Mouse (Mus musculus) stomach, embryonic 14.5 days (tissue): ENCODE measurements around the gene Bard1. TPM values are rescaled to one million over a fixed set of nuclear protein-coding genes. Genes with fewer than 3 reads are reported as not detected.

Experiments
- ATAC-seq: fragments of 200-750 bp; cut with Nextera tagmentation; 2 replicates; pipeline ENCODE4 v1.8.0; 2017; ENCODE audit warnings: low read depth, moderate TSS enrichment; ENCODE audit not compliant: insufficient number of reproducible peaks, insufficient read depth, low FRiP score
- H3K27ac ChIP-seq: fragments of 300-500 bp; sonication (generic); 2 replicates; pipeline ENCODE4 v1.5.1; 2014; ENCODE audit warnings: mild to moderate bottlenecking, low read length, moderate library complexity, mixed read lengths
- H3K27me3 ChIP-seq: fragments of 300-500 bp; sonication (generic); 2 replicates; pipeline ENCODE4 v1.6.1; 2014; ENCODE audit warnings: low read length, control low read depth, mixed read lengths; ENCODE audit not compliant: control insufficient read depth, insufficient read depth
- H3K36me3 ChIP-seq: fragments of 300-500 bp; sonication (generic); 2 replicates; pipeline ENCODE4 v1.6.1; 2014; ENCODE audit warnings: mild to moderate bottlenecking, control low read depth, low read length, moderate library complexity, mixed read lengths; ENCODE audit not compliant: control insufficient read depth, insufficient read depth
- H3K4me1 ChIP-seq: fragments of 300-500 bp; sonication (generic); 2 replicates; pipeline ENCODE4 v1.6.1; 2014; ENCODE audit warnings: low read length, control low read depth, mixed read lengths; ENCODE audit not compliant: control insufficient read depth, insufficient read depth
- H3K4me2 ChIP-seq: fragments of 300-500 bp; sonication (generic); replicated peaks from 2 replicates; pipeline ENCODE4 v1.6.1; 2014; ENCODE audit warnings: low read depth, low read length, control low read depth
- H3K4me3 ChIP-seq: fragments of 300-500 bp; sonication (generic); 2 replicates; pipeline ENCODE4 v1.5.1; 2014; ENCODE audit warnings: low read depth, low read length, control low read depth
- H3K9ac ChIP-seq: fragments of 300-500 bp; sonication (generic); replicated peaks from 2 replicates; pipeline ENCODE4 v1.6.1; 2014; ENCODE audit warnings: low read depth, mild to moderate bottlenecking, control low read depth, low read length, moderate library complexity, mixed read lengths
- H3K9me3 ChIP-seq: fragments of 300-500 bp; sonication (generic); 2 replicates; pipeline ENCODE4 v1.6.1; 2016; ENCODE audit warnings: low read depth, low read length, control low read depth; ENCODE audit not compliant: control insufficient read depth
- WGBS: fragments of 180-500 bp; shearing (Covaris S2); extraction: QIAGEN DNeasy Blood & Tissue Kit; methylation state at CpG from one replicate; pipeline ENCODE4 v1.1.7; 2014; 5-methylcytosine and 5-hydroxymethylcytosine counted together
- polyA plus RNA-seq: library from polyadenylated mRNA; unstranded; fragments of >200 nt; fragmentation: Nextera tagmentation; extraction: Ambion mirVana; gene quantifications from 2 replicates; pipeline ENCODE4 v1.2.1, GENCODE M21; 2014

Gene Bard1
- polyA plus RNA-seq, 1 experiment from 2014 or later = 3.4 TPM

GRCm38 (mm10) chr1:71068728-71069304 lies 34.1 kb downstream of the Bard1 start:
- 98% methylated on average over 3 of the region's 3 CpGs for WGBS
- Histone ChIP-seq H3K9me3 (no peaks in the 10 kb centered on the region), H3K36me3 (no peaks in the 10 kb centered on the region), H3K4me3 (no peak overlapping the region), H3K9ac (no peak overlapping the region), H3K27me3 (no peaks in the 10 kb centered on the region), H3K4me1 (no peaks in the 10 kb centered on the region), H3K4me2 (no peak overlapping the region), H3K27ac (no peak overlapping the region)
- ATAC-seq = no peak

- no peak overlapping the region for H3K4me3 ChIP-seq
- no peaks in the 10 kb centered on the region for H3K27me3 ChIP-seq
- H3K9ac ChIP-seq = no peak overlapping the region
- H3K27ac ChIP-seq = no peak overlapping the region
- no peaks in the 10 kb centered on the region for H3K36me3 ChIP-seq
- H3K4me1 ChIP-seq = no peaks in the 10 kb centered on the region
- no peak overlapping the region for H3K4me2 ChIP-seq
- ATAC-seq = no peak
- H3K9me3 ChIP-seq = no peaks in the 10 kb centered on the region
- WGBS = 95% methylated on average over 16 of the region's 16 CpGs
Measured at GRCm38 (mm10) chr1:71063885-71064492, 39.0 kb downstream of the Bard1 start.

GRCm38 (mm10) chr1:71056143-71056542 lies 46.8 kb downstream of the Bard1 start:
- no peaks in the 10 kb centered on the region for H3K4me1 ChIP-seq
- no peaks in the 10 kb centered on the region for H3K27me3 ChIP-seq
- no peak overlapping the region for H3K9ac ChIP-seq
- no peaks in the 10 kb centered on the region for H3K36me3 ChIP-seq
- no peak overlapping the region for H3K27ac ChIP-seq
- H3K4me3 ChIP-seq = no peak overlapping the region
- no peak for ATAC-seq
- 62% methylated on average over 4 of the region's 4 CpGs for WGBS
- no peak overlapping the region for H3K4me2 ChIP-seq
- H3K9me3 ChIP-seq = no peaks in the 10 kb centered on the region

- no peak for ATAC-seq
- Histone ChIP-seq H3K4me2 (no peak overlapping the region), H3K9me3 (no peaks in the 10 kb centered on the region), H3K27ac (no peak overlapping the region), H3K9ac (no peak overlapping the region), H3K4me3 (no peak overlapping the region), H3K36me3 (no peaks in the 10 kb centered on the region), H3K4me1 (no peaks in the 10 kb centered on the region), H3K27me3 (no peaks in the 10 kb centered on the region)
- WGBS = 70% methylated on average over 1 of the region's 1 CpGs
Measured at GRCm38 (mm10) chr1:71055454-71055853, 47.5 kb downstream of the Bard1 start.

GRCm38 (mm10) chr1:71052756-71053155 lies 50.2 kb downstream of the Bard1 start:
- Histone ChIP-seq H3K36me3 (no peaks in the 10 kb centered on the region), H3K9ac (no peak overlapping the region), H3K4me3 (no peak overlapping the region), H3K4me2 (no peak overlapping the region), H3K27ac (no peak overlapping the region), H3K27me3 (no peaks in the 10 kb centered on the region), H3K9me3 (no peaks in the 10 kb centered on the region), H3K4me1 (no peaks in the 10 kb centered on the region)
- ATAC-seq = no peak
- WGBS = 91% methylated on average over 2 of the region's 2 CpGs

GRCm38 (mm10) chr1:71052252-71052651 lies 50.7 kb downstream of the Bard1 start:
- Histone ChIP-seq H3K27ac (no peak overlapping the region), H3K9me3 (no peaks in the 10 kb centered on the region), H3K4me3 (no peak overlapping the region), H3K4me1 (no peaks in the 10 kb centered on the region), H3K27me3 (no peaks in the 10 kb centered on the region), H3K9ac (no peak overlapping the region), H3K36me3 (no peaks in the 10 kb centered on the region), H3K4me2 (no peak overlapping the region)
- no peak for ATAC-seq
- 88% methylated on average over 3 of the region's 3 CpGs for WGBS

GRCm38 (mm10) chr1:71045141-71045540 lies 57.8 kb downstream of the Bard1 start:
- Histone ChIP-seq H3K27me3 (no peaks in the 10 kb centered on the region), H3K4me3 (no peak overlapping the region), H3K9ac (no peak overlapping the region), H3K36me3 (no peaks in the 10 kb centered on the region), H3K4me1 (no peaks in the 10 kb centered on the region), H3K9me3 (no peaks in the 10 kb centered on the region), H3K4me2 (no peak overlapping the region), H3K27ac (no peak overlapping the region)
- ATAC-seq = no peak
- WGBS = 66% methylated on average over 2 of the region's 2 CpGs

GRCm38 (mm10) chr1:71043951-71044350 lies 59.0 kb downstream of the Bard1 start:
- no peak overlapping the region for H3K9ac ChIP-seq
- ATAC-seq = no peak
- H3K27ac ChIP-seq = no peak overlapping the region
- H3K4me3 ChIP-seq = no peak overlapping the region
- 79% methylated on average over 3 of the region's 3 CpGs for WGBS
- no peaks in the 10 kb centered on the region for H3K4me1 ChIP-seq
- H3K36me3 ChIP-seq = no peaks in the 10 kb centered on the region
- H3K27me3 ChIP-seq = no peaks in the 10 kb centered on the region
- no peaks in the 10 kb centered on the region for H3K9me3 ChIP-seq
- no peak overlapping the region for H3K4me2 ChIP-seq

GRCm38 (mm10) chr1:71036999-71037398 lies 65.9 kb downstream of the Bard1 start:
- ATAC-seq = no peak
- Histone ChIP-seq H3K4me3 (no peak overlapping the region), H3K4me1 (no peaks in the 10 kb centered on the region), H3K4me2 (no peak overlapping the region), H3K9me3 (no peaks in the 10 kb centered on the region), H3K27me3 (no peaks in the 10 kb centered on the region), H3K9ac (no peak overlapping the region), H3K27ac (no peak overlapping the region), H3K36me3 (no peaks in the 10 kb centered on the region)
- 64% methylated on average over 7 of the region's 7 CpGs for WGBS
